Mouse (Mus musculus) myocyte (in vitro differentiated cells): ENCODE measurements at regions not wholly inside any gene's neighbourhood (a gene's known extent, or its start where the extent isn't known, plus 50 kb on each side); places are given as distances from the start of the nearest gene placed in this dataset.

Source experiments
- CEBPB ChIP-seq: IDR thresholded peaks from 2 replicates; pipeline ENCODE4 v1.6.1; 2011; ENCODE audit warnings: mild to moderate bottlenecking, moderate library complexity; ENCODE audit not compliant: poor library complexity, insufficient read depth, severe bottlenecking
- E2F4 ChIP-seq: IDR thresholded peaks from one replicate; pipeline ENCODE4 v1.6.1; 2011; ENCODE audit warnings: mild to moderate bottlenecking, control low read depth, moderate library complexity; ENCODE audit not compliant: insufficient read depth
- MAX ChIP-seq: IDR thresholded peaks from one replicate; pipeline ENCODE4 v1.6.1; 2011; ENCODE audit warnings: low read depth, mild to moderate bottlenecking, control low read depth
- MYOD1 ChIP-seq, 3 experiments: IDR thresholded peaks; one replicate each; pipeline ENCODE4 v1.6.1; 2011; ENCODE audit warnings: control low read depth in 2 of 3, low read depth in 2 of 3, mild to moderate bottlenecking in 2 of 3, moderate library complexity in 1 of 3; ENCODE audit not compliant: insufficient read length in 2 of 3, control insufficient read depth in 1 of 3
- MYOG ChIP-seq, 3 experiments: IDR thresholded peaks; one replicate each; pipeline ENCODE4 v1.6.1; 2011; ENCODE audit warnings: control low read depth in 2 of 3, low read depth in 2 of 3, mild to moderate bottlenecking in 2 of 3; ENCODE audit not compliant: insufficient read length in 2 of 3, control insufficient read depth in 1 of 3, insufficient read depth in 1 of 3
- POLR2A ChIP-seq: IDR thresholded peaks from one replicate; pipeline ENCODE4 v1.6.1; 2011; ENCODE audit warnings: low read depth, mild to moderate bottlenecking, control low read depth, moderate library complexity; ENCODE audit not compliant: insufficient read length
- POLR2AphosphoS2 ChIP-seq: IDR thresholded peaks from one replicate; pipeline ENCODE4 v1.6.1; 2011; ENCODE audit warnings: low read depth, control low read depth; ENCODE audit not compliant: insufficient read length
- SRF ChIP-seq: IDR thresholded peaks from one replicate; pipeline ENCODE4 v1.6.1; 2011; ENCODE audit warnings: low read depth; ENCODE audit not compliant: control insufficient read depth, insufficient read length
- TCF12 ChIP-seq: IDR thresholded peaks from one replicate; pipeline ENCODE4 v1.6.1; 2011; ENCODE audit warnings: mild to moderate bottlenecking, control low read depth; ENCODE audit not compliant: poor library complexity, insufficient read depth, severe bottlenecking
- USF1 ChIP-seq: IDR thresholded peaks from one replicate; pipeline ENCODE4 v1.6.1; 2011; ENCODE audit warnings: low read depth, mild to moderate bottlenecking, control low read depth, moderate library complexity

GRCm38 (mm10) chr10:99480573-99480972, 217.5 kb downstream of the Dusp6 start:
- TF ChIP-seq MYOG (IDR thresholded peaks at IDR 0.05; ENCODE audit: control insufficient read depth in 1 of 3, insufficient read depth in 1 of 3, insufficient read length in 2 of 3, low read depth in 2 of 3): no peak
- TF ChIP-seq POLR2A: no peak
- TF ChIP-seq CEBPB: no peak
- TF ChIP-seq E2F4: no peak
- no peak for TF ChIP-seq USF1
- no peak for TF ChIP-seq MAX
- TF ChIP-seq SRF: no peak
- TF ChIP-seq MYOD1 (IDR thresholded peaks at IDR 0.05; ENCODE audit: control insufficient read depth in 1 of 3, insufficient read length in 2 of 3, low read depth in 2 of 3): no peak
- no peak for TF ChIP-seq TCF12
- no peak for TF ChIP-seq POLR2AphosphoS2
